Mouse (Mus musculus): ENCODE data around the gene Stx4a. TPM values are rescaled to one million over a fixed set of nuclear protein-coding genes. Genes with fewer than 3 reads are reported as not detected.
A peak's percentile ranks its signal among the peaks of the same experiment; 100 is the strongest.

Gene Stx4a
- polyA plus RNA-seq, 2 experiments, result 7.2 to 34.9 TPM

GRCm38 (mm10) chr7:127858258-127858657 lies 34.2 kb downstream of the Stx4a start:
- no peak overlapping the region for H3K4me2 ChIP-seq (ENCODE audit: low read depth)
- 21% methylated on average over 6 of the region's 6 CpGs for WGBS (ENCODE audit: insufficient replicate concordance)
- no peaks in the 10 kb centered on the region for H3K27me3 ChIP-seq (ENCODE audit: control insufficient read depth, insufficient read depth, low read length)
- H3K4me1 ChIP-seq (replicated peaks; ENCODE audit: control insufficient read depth in 2 of 2, insufficient read depth in 2 of 2, low read length in 1 of 2), result peaks cover 0 to 3% of the 10 kb centered on the region in 2 experiments; a peak in 1 of 4 replicates
- H3K9ac ChIP-seq (replicated peaks), result no peak overlapping the region
- H3K9me3 ChIP-seq (ENCODE audit: control insufficient read depth, low read length), result no peaks in the 10 kb centered on the region
- no peak overlapping the region for H3K27ac ChIP-seq
- no peak for DNase-seq (ENCODE audit: low read depth in 3 of 3, low spot score in 3 of 3)
- no peak for TF ChIP-seq EP300 (IDR thresholded peaks at IDR 0.05; ENCODE audit: low read depth)
- TF ChIP-seq CTCF (IDR thresholded peaks at IDR 0.05; ENCODE audit: low read depth), result no peak
- H3K4me3 ChIP-seq (ENCODE audit: insufficient read depth in 1 of 2, low read depth in 2 of 2, low read length in 2 of 2), result no peak overlapping the region
- no peaks in the 10 kb centered on the region for H3K36me3 ChIP-seq (replicated peaks; ENCODE audit: control insufficient read depth, insufficient read depth, low read depth)
- ATAC-seq (ENCODE audit: insufficient read depth), result peak; percentile 51; the same call in 1 of the 2 replicates

- Histone ChIP-seq H3K9ac (replicated peaks) (no peak overlapping the region), H3K36me3 (replicated peaks; ENCODE audit: control insufficient read depth, insufficient read depth, low read depth) (peaks cover 10% of the 10 kb centered on the region), H3K4me1 (replicated peaks; ENCODE audit: control insufficient read depth in 2 of 2, insufficient read depth in 2 of 2, low read length in 1 of 2) (peaks cover 2% of the 10 kb centered on the region in 2 experiments; a peak in 1 of 4 replicates), H3K4me3 (ENCODE audit: insufficient read depth in 1 of 2, low read depth in 2 of 2, low read length in 2 of 2) (no peak overlapping the region), H3K4me2 (ENCODE audit: low read depth) (no peak overlapping the region), H3K9me3 (ENCODE audit: control insufficient read depth, low read length) (no peaks in the 10 kb centered on the region), H3K27ac (no peak overlapping the region), H3K27me3 (ENCODE audit: control insufficient read depth, insufficient read depth, low read length) (no peaks in the 10 kb centered on the region)
- WGBS (ENCODE audit: insufficient replicate concordance), result 90% methylated on average over 12 of the region's 12 CpGs
- TF ChIP-seq CTCF (IDR thresholded peaks at IDR 0.05; ENCODE audit: low read depth), result no peak
- TF ChIP-seq EP300 (IDR thresholded peaks at IDR 0.05; ENCODE audit: low read depth), result no peak
- ATAC-seq (ENCODE audit: insufficient read depth) (no peak), DNase-seq (ENCODE audit: low read depth in 3 of 3, low spot score in 3 of 3) (no peak)
These were observed 42.3 kb downstream of the Stx4a start for GRCm38 (mm10) chr7:127866434-127866833.

- TF ChIP-seq CTCF (IDR thresholded peaks at IDR 0.05; ENCODE audit: low read depth), result no peak
- TF ChIP-seq EP300 (IDR thresholded peaks at IDR 0.05; ENCODE audit: low read depth), result no peak
- H3K4me1 ChIP-seq (replicated peaks; ENCODE audit: control insufficient read depth in 2 of 2, insufficient read depth in 2 of 2, low read length in 1 of 2), result peaks cover 7 to 8% of the 10 kb centered on the region in 2 experiments; a peak in 2 of 4 replicates
- H3K9me3 ChIP-seq (ENCODE audit: control insufficient read depth, low read length), result no peaks in the 10 kb centered on the region
- H3K27ac ChIP-seq, result no peak overlapping the region
- peaks cover 10% of the 10 kb centered on the region for H3K36me3 ChIP-seq (replicated peaks; ENCODE audit: control insufficient read depth, insufficient read depth, low read depth)
- no peak overlapping the region for H3K9ac ChIP-seq (replicated peaks)
- 91% methylated on average over 18 of the region's 18 CpGs for WGBS (ENCODE audit: insufficient replicate concordance)
- ATAC-seq (ENCODE audit: insufficient read depth), result no peak
- no peaks in the 10 kb centered on the region for H3K27me3 ChIP-seq (ENCODE audit: control insufficient read depth, insufficient read depth, low read length)
- DNase-seq (ENCODE audit: low read depth in 3 of 3, low spot score in 3 of 3), result no peak
- H3K4me3 ChIP-seq (ENCODE audit: insufficient read depth in 1 of 2, low read depth in 2 of 2, low read length in 2 of 2), result no peak overlapping the region
- no peak overlapping the region for H3K4me2 ChIP-seq (ENCODE audit: low read depth)
These were observed 43.5 kb downstream of the Stx4a start for GRCm38 (mm10) chr7:127867641-127868040.

GRCm38 (mm10) chr7:127869149-127869810 lies 45.2 kb downstream of the Stx4a start:
- DNase-seq (ENCODE audit: low read depth in 3 of 3, low spot score in 3 of 3), result no peak
- ATAC-seq (ENCODE audit: insufficient read depth), result no peak
- Histone ChIP-seq H3K27ac (no peak overlapping the region), H3K9ac (replicated peaks) (no peak overlapping the region), H3K9me3 (ENCODE audit: control insufficient read depth, low read length) (no peaks in the 10 kb centered on the region), H3K27me3 (ENCODE audit: control insufficient read depth, insufficient read depth, low read length) (no peaks in the 10 kb centered on the region), H3K4me1 (replicated peaks; ENCODE audit: control insufficient read depth in 2 of 2, insufficient read depth in 2 of 2, low read length in 1 of 2) (peaks cover 8 to 10% of the 10 kb centered on the region in 2 experiments), H3K36me3 (replicated peaks; ENCODE audit: control insufficient read depth, insufficient read depth, low read depth) (peaks cover 10% of the 10 kb centered on the region), H3K4me3 (ENCODE audit: insufficient read depth in 1 of 2, low read depth in 2 of 2, low read length in 2 of 2) (no peak overlapping the region), H3K4me2 (ENCODE audit: low read depth) (no peak overlapping the region)
- WGBS (ENCODE audit: insufficient replicate concordance), result 79% methylated on average over 3 of the region's 3 CpGs
- no peak for TF ChIP-seq CTCF (IDR thresholded peaks at IDR 0.05; ENCODE audit: low read depth)
- TF ChIP-seq EP300 (IDR thresholded peaks at IDR 0.05; ENCODE audit: low read depth), result no peak

GRCm38 (mm10) chr7:127870136-127870821 lies 46.2 kb downstream of the Stx4a start:
- Histone ChIP-seq H3K4me3 (ENCODE audit: insufficient read depth in 1 of 2, low read depth in 2 of 2, low read length in 2 of 2) (no peak overlapping the region), H3K27me3 (ENCODE audit: control insufficient read depth, insufficient read depth, low read length) (peaks cover 1% of the 10 kb centered on the region; the same call in 1 of the 2 replicates), H3K27ac (no peak overlapping the region), H3K36me3 (replicated peaks; ENCODE audit: control insufficient read depth, insufficient read depth, low read depth) (peaks cover 10% of the 10 kb centered on the region), H3K4me2 (ENCODE audit: low read depth) (no peak overlapping the region), H3K9ac (replicated peaks) (no peak overlapping the region), H3K9me3 (ENCODE audit: control insufficient read depth, low read length) (no peaks in the 10 kb centered on the region), H3K4me1 (replicated peaks; ENCODE audit: control insufficient read depth in 2 of 2, insufficient read depth in 2 of 2, low read length in 1 of 2) (peaks cover 13 to 15% of the 10 kb centered on the region in 2 experiments)
- ATAC-seq (ENCODE audit: insufficient read depth), result no peak
- TF ChIP-seq CTCF (IDR thresholded peaks at IDR 0.05; ENCODE audit: low read depth) (peak; percentile 53), EP300 (IDR thresholded peaks at IDR 0.05; ENCODE audit: low read depth) (no peak)
- DNase-seq (ENCODE audit: low read depth in 3 of 3, low spot score in 3 of 3), result no peak
- 53% methylated on average over 5 of the region's 5 CpGs for WGBS (ENCODE audit: insufficient replicate concordance)
